Mouse (Mus musculus): ENCODE measurements around the gene Gpatch8.
"Not testable (repeated sequence)": the region's sequence is repeated elsewhere in the genome, so short reads cannot be mapped to it uniquely, and the experiment has no call there.

The Gpatch8 gene

DNA sequence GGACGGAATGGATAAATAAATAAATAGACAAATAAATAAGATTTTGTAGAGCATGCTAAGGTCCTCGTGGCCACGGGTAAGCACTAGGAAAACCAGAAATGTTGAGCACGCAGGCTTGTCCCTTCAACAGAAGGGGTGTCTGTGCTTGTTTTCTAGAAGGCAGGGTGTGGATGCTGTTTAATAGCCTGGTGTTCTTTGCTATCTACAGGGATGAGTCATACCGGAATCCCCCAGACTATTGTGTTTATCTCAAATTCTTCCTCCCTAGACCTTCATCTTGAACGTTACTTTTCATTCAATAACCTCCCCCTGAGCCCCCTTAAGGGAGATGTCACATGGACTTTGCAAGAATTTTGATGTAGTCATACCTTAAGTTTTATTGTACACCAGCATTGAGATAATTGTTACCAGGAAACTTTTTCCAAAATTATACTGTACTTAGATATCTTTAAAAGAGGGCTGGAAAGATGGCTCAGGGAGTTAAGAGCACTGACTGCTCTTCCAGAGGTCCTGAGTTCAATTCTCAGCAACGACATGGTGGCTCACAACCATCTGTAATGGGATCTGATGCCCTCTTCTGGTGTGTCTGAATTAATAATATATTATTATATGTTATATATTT lies 12.7 kb upstream of the Gpatch8 start:
- DNase-seq = no peak

DNA sequence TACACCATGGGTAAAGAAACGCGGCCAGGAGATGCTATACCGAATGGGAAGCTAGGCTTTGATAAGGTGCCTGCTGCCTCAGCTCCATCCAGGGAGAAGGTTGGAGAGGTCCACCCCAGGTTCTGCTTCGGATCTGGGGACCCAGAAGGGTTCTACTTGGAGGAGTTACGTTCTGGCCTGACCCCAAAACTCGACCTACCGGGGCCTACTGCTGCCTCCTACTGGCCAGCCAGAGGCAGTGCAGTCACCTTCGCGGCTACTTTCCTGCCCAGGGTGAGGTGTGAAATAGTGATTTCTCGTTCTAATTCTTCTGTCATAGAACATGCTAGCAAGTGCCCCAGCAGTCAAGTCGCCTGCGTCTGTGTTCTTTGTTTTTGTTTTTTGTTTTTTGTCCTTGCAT lies 12.0 kb upstream of the Gpatch8 start:
- no peak for DNase-seq

DNA sequence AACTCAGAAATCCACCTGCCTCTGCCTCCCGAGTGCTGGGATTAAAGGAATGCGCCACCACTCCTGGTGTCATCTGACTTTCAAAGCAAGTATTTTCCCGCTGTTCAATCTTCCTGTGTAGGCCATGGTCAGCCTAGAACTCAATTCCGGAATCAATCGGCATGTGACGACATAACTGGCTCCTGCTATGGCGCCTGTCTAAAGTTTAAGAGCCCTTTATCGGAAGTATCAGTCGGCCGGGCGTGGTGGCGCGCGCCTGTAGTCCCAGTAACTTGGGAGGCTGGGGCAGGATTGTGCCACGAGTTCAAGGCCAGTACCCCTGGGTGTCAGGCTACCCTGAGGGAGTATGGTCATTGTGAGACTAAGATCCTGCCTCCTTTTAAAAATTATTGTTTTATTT lies 11.5 kb upstream of the Gpatch8 start:
- no peak for DNase-seq

DNA sequence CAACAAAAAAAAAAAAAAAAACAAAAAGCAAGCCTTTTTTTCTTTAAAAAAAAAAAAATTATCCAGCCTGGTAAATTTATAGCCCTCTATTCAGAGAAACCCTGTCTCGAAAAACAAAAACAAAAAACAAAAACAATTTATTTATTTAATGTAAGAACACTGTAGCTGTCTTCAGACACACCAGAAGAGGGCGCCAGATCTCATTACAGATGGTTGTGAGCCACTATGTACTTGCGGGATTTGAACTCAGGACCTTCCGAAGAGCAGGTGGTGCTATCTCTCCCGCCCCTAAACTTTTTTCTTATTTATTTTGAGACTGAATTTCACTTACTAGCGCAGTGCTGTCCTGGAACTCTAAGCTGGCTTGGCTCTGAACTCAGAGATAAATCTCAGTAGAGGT lies 11.0 kb upstream of the Gpatch8 start:
- no peak for DNase-seq

DNA sequence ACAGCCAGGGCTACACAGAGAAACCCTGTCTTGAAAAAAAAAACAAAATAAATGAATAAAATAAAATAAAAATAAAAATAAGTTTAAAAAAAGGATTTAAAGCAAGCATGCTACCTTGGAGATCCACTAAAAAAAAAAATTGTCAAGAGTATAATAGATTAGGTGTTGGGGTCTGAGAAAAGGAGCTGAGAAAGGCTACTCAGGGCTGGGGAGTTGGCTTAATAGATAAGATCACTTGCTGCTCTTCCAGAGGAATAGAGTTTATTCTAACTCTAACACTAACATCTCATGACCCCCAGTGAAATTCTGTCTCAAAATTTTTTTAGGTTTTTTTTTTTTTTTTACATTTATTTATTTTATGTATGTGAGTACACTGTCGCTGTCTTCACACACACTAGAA lies 10.1 kb upstream of the Gpatch8 start:
- DNase-seq = no peak

DNA sequence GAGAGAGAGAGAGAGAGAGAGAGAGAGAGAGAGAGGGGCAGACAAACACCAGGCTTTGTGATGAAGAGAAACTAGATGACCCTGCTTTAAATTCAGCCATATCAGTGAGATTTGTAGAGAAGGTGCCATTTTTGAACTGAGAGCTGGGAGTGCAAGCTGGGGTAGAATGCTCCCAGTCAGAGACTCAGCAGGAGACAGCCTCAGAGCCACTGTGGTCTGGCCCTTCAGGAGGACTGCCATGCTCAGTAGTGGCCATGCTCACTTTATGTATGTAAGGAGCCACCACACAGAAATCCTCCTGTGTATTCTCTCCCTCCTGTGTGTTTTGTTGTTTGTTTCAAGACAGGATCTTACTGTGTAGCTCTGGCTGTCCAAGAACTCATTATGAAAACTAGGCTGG lies 9.5 kb upstream of the Gpatch8 start:
- no peak for DNase-seq

DNA sequence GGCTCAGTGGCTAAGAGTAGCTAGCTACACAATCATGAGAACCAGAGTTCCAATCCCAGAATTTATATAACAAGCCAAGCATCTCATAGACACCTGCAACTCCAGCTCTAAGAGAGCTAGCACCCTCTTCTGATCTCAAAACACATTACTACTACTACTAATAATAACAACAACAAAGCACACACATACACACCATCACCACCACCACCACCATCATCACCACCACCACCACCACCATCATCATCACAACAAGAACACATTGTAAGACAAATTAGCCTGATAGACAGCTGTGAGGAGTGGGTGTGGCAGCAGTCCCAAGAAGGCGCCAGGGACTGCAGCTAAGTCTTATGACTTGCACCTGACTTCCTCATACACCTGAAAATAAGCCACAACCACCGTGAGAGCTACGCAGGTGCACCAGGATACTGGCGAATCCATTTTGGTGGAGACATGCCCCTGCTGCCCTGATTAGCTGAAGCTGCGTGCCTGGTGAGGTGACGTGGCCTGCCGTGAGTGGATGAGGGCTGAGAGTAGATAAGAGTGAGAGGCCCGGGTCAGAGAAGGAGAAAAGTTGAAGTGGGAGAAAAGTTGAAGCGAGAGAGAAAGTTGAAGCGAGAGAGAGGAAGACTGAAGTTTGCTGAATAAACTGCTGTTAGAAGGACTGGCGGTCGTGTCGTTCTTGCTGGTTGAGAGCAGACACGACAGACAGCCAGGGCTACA lies 8.9 kb upstream of the Gpatch8 start:
- DNase-seq = peak; percentile 36 to 45

DNA sequence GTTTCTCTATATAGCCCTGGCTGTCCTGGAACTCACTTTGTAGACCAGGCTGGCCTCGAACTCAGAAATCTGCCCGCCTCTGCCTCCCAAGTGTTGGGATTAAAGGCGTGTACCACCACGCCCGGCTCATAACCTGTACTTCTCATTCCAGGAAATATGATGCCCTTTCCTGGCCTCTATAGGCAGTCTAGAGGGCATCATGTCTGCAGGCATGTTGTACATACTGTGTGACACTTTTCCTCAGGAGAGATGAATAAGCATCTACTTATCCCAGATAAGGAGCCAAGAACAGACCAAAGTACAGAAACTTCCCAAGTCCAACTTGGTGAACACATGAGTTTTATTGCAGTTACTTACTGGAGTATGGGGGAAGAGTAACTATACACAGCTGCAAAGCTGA lies 2.5 kb upstream of the Gpatch8 start:
- no peak for DNase-seq

DNA sequence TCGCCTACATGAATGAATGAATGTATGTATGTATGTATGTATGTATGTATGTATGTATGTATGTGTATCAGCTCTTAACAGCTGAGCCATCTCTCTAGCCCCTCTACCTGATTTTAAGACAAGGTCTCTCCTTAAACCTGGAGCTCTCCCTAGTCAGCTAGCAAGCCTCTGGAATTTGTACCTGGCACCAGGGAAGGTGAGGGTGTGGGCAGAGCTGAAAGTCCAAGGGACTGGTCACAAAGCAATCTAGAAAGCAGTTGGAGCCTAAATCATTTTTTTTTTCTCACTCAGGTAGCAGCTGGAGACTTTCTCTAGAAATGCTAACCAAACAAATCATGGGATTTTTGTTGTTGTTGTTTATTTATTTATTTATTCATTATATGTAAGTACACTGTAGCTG lies 1.2 kb upstream of the Gpatch8 start:
- DNase-seq = no peak

DNA sequence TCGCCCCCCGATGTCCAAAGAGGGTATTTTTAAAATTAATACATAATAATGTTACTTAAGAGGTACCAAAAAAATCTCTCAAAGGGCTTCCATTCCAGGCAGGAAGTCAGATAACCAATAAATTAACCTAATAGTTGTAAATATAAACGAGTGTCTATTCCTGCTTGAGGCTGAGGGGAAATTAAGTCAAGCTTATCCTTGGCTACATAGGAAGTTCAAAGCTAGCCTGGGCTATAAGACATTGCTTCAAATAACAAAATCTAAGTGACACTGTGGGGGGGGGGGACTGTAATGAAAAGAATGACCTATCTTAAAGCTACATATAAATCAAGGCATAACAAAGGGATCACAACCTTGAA lies 503 bp upstream of the Gpatch8 start:
- no peak for DNase-seq

DNA sequence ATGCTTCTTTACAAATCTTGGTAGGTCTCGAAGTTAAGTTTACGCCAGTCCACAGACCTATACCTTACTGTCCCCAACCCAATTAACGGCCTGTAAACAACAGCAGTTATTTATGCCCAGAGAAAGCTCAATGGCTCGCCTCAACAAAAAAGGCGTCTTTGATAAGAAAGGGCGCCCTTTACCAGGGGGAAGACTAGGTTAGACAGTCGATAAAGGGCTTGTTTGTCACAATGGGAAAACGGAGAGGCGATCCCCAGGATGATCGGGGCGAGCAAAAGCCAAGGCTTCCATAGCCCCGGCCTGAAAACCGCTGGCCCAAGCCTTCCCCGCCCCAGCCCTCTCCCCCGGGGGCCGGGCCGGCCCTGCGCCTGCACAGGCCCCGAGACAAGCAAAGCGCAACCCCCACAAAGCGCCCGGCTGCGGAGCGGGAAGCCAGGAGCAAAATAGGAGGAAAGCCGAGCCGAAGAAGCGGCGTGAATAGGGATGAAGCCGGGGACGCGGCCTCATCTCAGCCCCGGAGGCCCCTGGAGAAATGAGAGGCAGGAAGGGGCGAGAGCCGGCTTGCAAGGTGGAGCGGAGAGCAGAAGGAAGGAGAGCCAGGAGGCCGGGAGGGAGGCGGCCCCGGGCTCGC lies 677 bp downstream of the Gpatch8 start:
- DNase-seq = no peak

DNA sequence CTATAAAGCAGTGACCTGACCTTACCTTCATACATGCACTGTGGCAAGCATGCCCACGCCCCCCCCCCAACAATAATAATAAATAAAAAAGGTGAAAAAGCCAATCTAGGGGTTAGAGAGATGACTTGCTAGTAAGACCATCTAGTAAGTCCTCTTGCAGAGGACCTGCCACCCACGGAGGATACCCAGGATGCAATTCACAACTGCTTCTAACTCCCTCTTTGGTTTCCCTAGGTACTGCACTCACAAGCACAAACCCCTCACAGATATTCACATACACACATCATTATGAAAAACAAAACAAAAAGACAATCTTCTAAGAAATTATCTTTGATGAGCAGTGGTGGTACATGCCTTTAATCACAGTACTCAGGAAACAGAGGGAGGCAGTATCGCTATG lies 4.1 kb downstream of the Gpatch8 start:
- DNase-seq = no peak

DNA sequence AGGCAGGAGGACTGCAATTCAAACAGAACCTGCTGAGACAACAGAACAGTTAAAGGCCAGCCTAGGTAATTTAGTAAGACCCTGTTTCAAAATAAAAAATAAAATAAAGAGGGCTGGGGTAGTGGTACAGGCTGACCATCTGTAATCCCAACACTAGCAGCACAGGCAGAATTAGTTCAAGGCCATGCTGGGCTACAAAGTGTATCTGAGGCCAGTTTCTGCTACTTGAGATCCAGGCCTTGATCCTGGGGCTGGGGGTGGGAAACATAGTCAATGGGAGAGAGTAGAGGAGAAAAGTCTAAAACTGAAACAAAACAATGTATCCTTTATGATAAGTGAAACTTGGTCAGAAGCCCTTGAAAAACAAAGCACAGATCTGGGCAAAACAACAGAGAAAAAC lies 5.0 kb downstream of the Gpatch8 start:
- DNase-seq = no peak

DNA sequence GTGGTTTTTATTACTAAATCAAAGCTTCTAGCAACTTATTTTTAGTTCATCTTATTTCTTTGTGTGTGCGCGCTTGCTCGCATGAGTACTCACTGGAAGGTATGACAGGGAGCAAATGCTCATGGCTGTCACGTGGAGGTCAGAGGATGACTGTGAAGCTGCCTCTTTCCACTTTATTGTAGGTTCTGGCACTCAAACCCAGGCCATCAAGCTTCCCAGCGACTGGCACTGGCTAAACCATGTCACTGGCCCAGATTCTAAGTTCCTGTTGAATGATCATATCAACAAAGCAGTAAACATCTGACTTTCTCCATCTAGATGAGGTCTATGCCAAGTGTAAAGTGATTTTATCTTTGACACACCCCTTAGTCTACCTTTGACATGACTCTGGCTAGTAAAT lies 14.7 kb downstream of the Gpatch8 start:
- DNase-seq = peak in 1 of 2 experiments; percentile 11

DNA sequence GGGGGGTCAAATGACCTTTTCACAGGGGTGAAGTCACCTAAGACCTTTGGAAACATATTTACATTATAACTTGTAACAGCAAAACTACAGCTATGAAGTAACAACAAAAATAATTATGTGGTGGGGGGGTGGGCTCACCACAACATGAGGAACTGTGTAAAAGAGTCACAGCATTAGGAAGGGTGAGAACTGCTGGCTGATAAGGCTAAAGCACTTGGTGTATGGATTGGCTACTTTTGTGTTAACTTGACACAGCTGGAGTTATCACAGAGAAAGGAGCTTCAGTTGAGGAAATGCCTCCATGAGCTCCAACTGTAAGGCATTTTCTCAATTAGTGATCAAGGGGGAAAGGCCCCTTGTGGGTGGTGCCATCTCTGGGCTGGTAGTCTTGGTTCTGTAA lies 15.9 kb downstream of the Gpatch8 start:
- DNase-seq = not testable (repeated sequence)

DNA sequence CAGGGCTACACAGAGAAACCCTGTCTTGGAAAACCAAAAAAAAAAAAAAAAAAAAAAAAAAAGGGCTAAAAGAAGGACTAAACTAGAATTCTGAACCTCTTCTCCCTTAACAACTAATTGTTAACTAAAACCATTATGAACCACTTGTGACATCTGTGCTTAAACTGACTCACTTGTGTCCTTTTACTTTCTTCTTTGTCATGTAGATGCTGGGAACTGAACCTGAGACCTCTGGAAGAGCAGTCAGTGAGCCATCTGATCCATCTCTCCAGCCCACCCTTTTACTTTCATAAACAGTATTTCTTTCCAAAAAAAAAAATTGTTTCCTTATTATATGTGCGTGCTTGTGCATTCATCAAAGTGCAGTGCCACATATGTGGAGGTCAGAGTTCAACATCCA lies 16.5 kb downstream of the Gpatch8 start:
- DNase-seq = no peak

DNA sequence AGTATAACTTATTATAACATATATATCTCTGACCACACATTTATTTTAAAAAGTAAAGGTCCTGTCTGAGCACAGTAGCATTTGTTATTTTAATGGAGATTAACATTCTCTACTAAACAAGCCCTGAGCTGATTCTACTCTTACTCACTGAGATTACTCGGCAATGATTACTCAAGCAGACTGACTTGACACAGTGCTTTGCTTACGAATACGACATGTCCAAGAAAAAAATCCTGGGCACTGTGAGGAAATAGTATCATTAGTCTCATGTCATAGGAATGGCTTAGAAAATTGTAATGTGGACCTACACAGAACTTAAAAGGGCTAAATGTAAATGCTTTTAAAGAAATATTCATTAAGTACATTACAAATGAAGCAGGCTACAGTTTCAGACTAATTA lies 20.0 kb downstream of the Gpatch8 start:
- no peak for DNase-seq

DNA sequence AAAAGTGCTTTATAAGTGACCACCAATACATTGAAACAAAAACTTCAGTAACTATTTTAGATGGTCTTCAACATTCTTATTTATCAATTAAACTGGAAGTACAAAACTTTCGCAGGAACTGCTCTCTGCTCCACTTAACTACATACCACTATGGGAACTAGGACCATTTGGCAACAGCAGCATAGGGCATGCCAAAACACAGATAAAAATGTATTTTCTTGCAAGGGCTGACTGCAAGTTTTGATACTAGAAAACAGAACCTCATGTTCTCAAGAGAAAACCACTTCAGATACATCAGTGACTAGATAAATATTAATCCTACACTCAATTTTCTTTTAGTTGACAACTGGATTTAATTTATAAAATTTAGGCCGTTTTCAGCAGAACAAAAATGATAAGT lies 22.1 kb downstream of the Gpatch8 start:
- no peak for DNase-seq

DNA sequence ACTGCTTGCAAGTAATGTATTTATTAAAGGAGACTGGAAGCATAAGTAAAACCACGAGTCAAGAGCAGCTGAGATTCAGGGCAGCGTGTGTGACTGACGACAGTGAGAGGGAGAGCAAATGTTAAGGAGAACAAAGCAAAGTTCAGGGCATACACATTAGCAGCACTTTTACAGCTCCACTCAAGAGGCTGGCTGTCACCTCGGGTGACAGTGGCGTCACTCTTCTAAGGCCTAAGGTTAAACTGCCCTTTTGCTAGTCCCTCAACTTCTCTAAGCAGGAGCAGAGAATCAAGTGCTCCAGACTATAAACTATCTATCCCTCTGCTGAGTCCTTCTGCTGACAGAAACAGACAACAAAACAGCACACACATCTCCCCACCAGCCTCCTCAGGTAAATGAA lies 24.8 kb downstream of the Gpatch8 start:
- DNase-seq = peak in 1 of 2 experiments; percentile 14

DNA sequence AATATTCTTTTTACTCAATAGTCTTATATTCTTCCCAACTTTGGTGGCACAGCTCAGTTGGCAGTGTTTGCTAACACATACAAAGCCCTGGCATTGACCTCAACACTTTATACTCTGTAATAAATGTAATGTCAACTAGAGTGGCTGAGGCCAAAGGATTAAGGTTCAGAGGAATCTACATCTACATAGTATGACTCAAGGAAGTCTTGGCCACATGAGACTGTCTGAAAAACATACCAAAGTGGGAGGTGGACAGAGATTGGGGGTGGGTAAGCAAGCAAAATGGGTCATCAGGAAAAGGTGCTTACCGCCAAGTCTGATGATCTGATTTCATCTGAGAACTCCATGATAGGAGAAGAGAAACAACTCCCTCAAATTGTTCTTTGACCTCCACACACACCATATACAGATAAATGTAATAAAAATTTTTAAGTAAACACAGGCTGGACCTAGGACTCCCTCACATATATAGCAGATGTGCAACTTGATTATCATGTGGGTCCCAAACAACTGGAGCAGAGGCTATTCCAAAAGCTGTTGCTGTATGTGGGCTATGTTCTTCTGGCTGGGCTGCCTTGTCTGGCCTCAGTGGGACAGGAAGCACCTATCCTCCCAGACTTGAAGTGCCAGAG lies 41.3 kb downstream of the Gpatch8 start:
- no peak for DNase-seq

DNA sequence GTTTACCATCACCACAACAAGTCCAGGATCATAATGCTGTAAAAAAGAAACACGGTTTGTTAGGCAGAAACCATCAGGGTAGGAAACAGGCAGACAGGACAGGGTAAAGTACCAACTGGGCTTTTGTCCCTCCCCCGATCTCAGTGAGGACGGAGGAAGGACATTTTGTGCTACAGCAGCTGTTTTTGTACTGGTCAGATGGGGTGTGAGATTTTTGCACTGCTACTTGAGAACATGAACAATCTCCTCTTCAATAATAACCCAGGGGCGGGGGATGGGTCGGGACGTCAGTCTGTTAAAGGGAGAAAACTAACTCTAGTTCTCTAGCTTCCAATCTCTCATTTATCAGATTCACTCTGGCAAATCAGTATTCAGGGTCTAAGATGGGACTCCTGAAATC lies 46.0 kb downstream of the Gpatch8 start:
- DNase-seq = peak; percentile 12 to 55

DNA sequence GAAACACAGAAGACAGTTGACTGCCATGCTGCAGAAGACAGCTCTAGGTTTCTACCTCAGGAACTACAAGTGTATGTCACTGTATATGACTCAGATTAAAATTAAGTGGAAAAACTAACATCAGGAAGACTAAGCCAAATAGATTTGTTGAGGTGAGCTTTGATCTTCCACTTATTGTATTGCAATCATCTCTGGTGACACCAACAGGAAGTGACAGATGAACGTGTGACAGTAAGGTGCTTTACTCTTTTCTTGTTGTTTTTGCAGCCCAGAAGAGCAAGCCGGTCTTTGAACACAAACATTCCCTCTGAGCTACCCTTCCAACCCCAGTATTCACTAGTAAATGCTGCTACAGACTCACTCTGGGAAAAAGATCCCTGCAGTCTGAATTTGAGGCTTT lies 59.5 kb downstream of the Gpatch8 start:
- no peak for DNase-seq

DNA sequence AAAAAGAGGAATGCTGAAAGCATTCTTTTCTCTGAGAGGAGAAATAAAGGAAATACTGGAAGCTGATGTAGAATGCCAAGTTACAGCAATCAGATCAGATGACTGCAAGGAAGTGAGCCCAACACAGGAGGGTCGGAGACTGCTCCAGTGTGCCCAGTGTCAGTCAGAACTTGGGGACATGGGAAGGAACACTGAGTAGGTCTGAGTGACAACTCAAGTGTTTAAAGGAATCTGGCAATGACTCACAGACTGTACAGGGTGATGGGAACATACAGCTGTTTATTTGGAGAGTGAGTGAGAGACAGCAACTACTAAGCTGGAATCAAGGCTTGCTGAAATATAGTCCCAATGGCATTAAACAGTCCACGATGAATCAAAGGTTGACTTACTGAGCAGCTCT lies 60.0 kb downstream of the Gpatch8 start:
- DNase-seq = peak in 1 of 2 experiments; percentile 16

DNA sequence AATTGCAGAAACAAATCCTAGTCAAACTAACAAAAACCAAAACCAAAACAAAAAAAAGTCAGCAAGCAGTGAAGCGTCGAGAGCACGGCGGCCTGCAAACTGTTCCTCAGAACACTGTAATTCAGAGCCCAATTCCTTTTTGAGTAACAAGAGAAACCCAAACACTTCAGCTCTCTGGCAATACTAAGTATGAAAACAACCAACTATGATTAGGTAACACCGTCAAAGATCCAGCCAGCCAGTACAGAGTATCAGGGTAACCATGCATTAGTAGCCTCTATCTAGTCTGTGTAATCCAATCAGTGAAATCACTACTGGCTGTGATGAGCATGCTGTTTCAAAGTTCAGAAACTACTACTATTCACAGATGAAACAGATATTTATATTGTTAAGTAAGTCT lies 60.5 kb downstream of the Gpatch8 start:
- DNase-seq = peak in 1 of 2 experiments; percentile 26
